Mouse (Mus musculus): ENCODE results near the gene Dhrs3. TPM values are rescaled to one million over a fixed set of nuclear protein-coding genes. Genes with fewer than 3 reads are reported as not detected.

Gene Dhrs3
- polyA plus RNA-seq, 1 experiment from 2014 or later: 21.2 TPM

DNA sequence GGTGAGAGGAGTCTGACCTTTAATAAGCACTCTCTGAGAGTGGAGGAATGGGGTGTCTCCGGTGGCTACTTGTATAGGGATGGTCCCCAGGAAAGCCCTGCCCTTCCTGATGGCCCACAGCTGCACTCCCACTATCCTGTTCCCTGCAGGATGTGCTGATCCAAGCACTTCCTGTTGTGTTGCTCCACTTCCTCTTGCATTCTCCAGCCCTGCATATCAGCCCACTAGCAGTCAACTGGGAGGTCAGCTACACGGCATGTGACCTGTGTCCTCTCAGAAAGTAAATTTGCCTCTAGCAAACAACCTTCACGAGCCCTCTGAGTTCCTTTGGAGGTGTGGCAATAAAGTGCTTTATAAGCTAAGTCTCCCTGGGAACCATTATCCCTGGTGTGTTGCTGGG is 11.3 kb downstream of the Dhrs3 start:
- H3K4me1 ChIP-seq: peaks cover 37% of the 10 kb centered on the region
- WGBS: 50% methylated on average over 3 of the region's 3 CpGs
- peak overlapping the region; percentile 22; the same call in 1 of the 2 replicates for H3K27ac ChIP-seq
- H3K27me3 ChIP-seq (ENCODE audit: insufficient read depth, poor library complexity, severe bottlenecking): peaks cover 75% of the 10 kb centered on the region
- no peak for DNase-seq (ENCODE audit: low spot score)
- H3K4me3 ChIP-seq: no peak overlapping the region
- H3K36me3 ChIP-seq: no peaks in the 10 kb centered on the region
- no peaks in the 10 kb centered on the region for H3K9me3 ChIP-seq

DNA sequence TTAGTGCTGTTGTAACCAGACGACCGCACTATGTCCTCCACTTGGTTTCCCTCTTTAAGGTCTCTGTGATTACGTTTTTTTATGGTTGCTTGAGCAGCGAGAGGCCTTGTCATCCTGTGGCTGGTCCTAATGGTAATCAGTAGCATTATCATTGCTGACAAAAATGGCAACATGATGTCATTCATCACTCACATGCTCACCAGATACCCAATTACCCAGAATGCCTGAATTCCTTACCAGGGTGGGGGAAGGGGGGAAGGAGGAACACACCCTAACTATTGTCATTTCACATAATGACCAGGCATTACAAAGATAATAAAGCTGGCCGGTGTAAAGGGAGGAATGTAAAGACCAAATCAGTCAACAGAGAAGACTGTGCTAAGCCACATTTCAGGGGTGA is 12.5 kb downstream of the Dhrs3 start:
- no peak for DNase-seq (ENCODE audit: low spot score)
- peaks cover 82% of the 10 kb centered on the region for H3K27me3 ChIP-seq (ENCODE audit: insufficient read depth, poor library complexity, severe bottlenecking)
- 27% methylated on average over 5 of the region's 5 CpGs for WGBS
- H3K9me3 ChIP-seq: no peaks in the 10 kb centered on the region
- peaks cover 37% of the 10 kb centered on the region for H3K4me1 ChIP-seq
- H3K36me3 ChIP-seq: no peaks in the 10 kb centered on the region
- no peak overlapping the region for H3K27ac ChIP-seq
- no peak overlapping the region for H3K4me3 ChIP-seq

DNA sequence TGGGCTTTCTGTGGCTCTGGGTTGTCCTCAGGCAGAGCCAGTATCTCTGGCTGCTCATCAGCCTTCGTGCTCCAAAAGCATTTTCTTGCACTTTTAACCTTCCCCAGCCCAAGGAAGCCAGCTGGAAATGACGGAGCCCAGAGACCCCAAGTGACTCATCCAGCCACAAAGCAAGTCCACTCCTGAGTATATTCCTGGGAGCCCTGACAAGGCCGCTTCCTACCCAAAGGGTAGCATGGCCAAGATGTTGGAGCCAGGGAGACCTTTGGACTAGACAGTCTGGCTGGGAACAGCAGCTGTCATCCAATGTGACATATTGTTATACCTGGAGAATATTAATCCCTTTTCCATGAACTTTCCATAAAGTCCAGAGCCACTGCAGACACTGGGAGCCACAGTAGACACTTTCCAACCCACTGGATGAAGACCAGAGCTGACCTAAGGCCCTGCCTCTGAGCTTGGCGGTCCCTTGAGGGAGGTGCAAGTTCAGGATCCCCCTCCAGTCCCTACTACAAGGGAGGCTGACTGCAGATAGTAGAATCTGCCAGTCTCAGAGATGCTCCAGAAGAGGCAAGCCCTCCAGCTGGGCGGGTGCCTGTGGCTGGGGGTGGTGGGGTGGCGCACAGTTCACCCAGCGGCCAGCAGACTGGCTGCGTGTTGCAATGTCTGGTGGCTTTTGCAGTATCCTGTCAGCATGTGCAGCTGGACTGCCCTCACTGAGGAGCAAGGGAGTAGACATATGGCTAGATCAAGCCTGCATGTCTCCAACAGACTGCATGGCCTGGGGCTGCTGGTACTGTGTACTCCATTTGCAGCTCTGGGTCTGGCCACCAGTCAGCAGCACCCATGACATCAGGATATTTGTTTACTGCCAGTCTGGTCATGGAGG is 13.6 kb downstream of the Dhrs3 start:
- Histone ChIP-seq H3K4me3 (no peak overlapping the region), H3K4me1 (peaks cover 34% of the 10 kb centered on the region), H3K27ac (no peak overlapping the region; the same call in none of the 2 replicates), H3K36me3 (no peaks in the 10 kb centered on the region), H3K9me3 (no peaks in the 10 kb centered on the region), H3K27me3 (ENCODE audit: insufficient read depth, poor library complexity, severe bottlenecking) (peaks cover 82% of the 10 kb centered on the region)
- WGBS: 59% methylated on average over 8 of the region's 8 CpGs
- no peak for DNase-seq (ENCODE audit: low spot score)

DNA sequence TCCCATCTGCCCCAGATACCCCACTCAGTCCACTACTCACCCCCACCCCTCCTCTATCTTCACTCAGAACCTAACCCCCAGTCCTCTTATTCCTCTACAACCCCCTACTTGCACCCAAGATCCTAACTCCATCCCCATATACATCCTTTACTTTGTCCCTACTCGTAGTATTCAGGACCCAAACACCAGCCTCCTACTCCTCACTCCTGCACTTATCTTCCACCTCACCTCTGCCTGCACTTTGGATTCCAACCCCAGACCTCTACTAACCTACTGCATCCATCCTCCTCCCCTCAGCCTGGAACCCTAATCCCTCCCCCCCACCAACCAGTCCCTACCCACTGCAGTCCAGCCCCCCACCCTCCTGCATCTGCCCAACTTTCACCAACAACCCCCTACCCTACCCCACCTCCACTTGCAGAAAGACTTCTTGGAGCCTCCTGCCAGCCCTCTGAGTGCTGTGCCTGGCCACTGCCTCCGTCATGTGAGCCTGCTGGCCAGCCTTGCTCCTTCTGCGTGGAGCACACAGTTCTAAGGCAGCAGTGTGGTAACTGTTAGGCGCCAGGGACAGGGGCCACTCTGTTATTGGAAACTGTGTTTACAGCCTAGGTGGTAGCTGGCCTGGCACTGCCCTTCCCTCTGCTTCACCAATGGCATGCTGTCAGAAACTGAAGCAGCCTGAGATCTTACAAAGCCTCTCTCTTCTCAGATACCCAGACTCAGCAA is 14.5 kb downstream of the Dhrs3 start:
- no peak for DNase-seq (ENCODE audit: low spot score)
- H3K4me1 ChIP-seq: peaks cover 29% of the 10 kb centered on the region
- peaks cover 81% of the 10 kb centered on the region for H3K27me3 ChIP-seq (ENCODE audit: insufficient read depth, poor library complexity, severe bottlenecking)
- 63% methylated on average over 4 of the region's 4 CpGs for WGBS
- no peak overlapping the region; the same call in 1 of the 2 replicates for H3K27ac ChIP-seq
- H3K36me3 ChIP-seq: no peaks in the 10 kb centered on the region
- no peak overlapping the region for H3K4me3 ChIP-seq
- H3K9me3 ChIP-seq: no peaks in the 10 kb centered on the region

DNA sequence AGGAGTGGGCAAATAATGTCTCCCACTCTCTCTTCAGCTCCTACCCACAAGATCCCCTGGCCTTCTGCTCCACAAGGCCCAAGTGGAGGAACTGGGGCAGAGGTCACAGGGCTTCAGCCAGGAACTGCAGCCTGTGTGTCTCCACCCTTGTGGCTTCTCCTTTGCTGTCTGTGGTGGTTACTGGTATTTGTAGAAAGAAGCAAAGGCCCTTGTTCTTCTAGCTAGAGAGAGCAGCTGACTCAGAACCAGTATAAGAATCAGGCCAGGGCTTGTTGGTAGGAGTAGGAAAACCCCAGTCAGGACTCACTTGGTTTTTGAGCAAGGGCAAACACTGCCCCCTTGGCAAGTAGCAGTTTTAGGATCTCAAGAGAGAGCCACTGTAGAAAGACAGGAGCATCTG is 16.2 kb downstream of the Dhrs3 start:
- Histone ChIP-seq H3K4me1 (peaks cover 28% of the 10 kb centered on the region), H3K27me3 (ENCODE audit: insufficient read depth, poor library complexity, severe bottlenecking) (peaks cover 72% of the 10 kb centered on the region), H3K4me3 (no peak overlapping the region), H3K9me3 (no peaks in the 10 kb centered on the region), H3K36me3 (no peaks in the 10 kb centered on the region), H3K27ac (no peak overlapping the region)
- no peak for DNase-seq (ENCODE audit: low spot score)

DNA sequence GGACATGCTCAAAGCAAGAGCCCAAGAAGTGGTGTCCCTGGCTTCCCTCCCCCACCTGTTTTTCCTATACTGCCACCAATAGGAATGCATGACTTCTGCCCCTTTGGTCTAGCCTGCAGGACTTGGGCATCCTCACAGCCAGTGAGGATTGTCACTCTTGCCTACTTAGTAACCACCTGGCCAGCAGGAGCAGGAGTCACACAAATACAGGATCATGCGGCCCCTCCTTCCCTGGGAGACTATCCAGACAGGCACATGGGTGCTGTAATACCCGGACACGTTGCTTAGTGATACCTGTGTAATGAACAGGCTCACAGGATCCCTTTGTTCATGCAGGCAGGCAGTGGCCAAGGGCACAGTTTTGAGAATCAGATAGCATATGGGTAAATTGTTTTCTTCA is 17.7 kb downstream of the Dhrs3 start:
- Histone ChIP-seq H3K4me1 (peaks cover 19% of the 10 kb centered on the region), H3K9me3 (no peaks in the 10 kb centered on the region), H3K36me3 (no peaks in the 10 kb centered on the region), H3K27ac (no peak overlapping the region), H3K27me3 (ENCODE audit: insufficient read depth, poor library complexity, severe bottlenecking) (peaks cover 85% of the 10 kb centered on the region), H3K4me3 (no peak overlapping the region)
- no peak for DNase-seq (ENCODE audit: low spot score)
- 71% methylated on average over 3 of the region's 3 CpGs for WGBS

DNA sequence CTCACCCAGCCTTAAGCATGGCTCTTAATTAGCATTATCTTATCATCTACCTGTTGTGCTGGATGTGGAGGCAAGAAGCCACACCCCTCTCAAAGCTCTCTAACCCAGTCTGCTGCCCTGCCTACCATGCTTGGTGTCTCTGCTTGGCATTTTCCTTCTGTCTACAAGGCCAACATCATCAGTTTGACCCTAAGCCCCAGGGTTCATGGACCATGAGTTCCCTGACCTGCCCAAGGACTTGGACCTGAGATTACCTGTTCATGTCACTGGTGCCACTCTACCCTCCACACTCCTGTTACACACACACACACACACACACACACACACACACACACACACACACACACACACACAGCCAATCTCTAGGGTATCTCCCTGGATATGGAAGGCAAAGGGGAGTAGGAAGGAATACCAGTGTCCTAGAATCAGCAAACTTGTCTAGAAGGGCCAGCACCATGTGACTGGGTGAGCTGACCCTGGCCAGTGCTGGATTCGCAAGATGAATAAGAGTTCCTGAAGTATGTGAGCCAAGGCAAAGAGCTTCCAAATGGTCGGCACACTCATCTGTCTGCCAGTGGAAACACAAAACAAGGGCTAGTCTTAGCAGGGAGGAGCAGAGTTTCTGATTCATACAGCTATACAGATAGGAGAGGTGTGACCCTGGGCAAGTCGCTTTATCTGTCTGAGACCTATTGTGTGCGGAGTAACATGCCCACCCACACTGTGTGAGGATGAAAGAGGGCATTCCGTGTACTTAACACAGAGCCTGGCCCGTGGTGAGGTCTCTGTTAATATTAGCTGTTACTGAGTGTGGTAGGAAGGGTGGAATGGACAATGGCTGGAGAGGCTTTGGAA is 20.9 kb downstream of the Dhrs3 start:
- 74% methylated on average over 6 of the region's 6 CpGs for whole genome bisulfite sequencing
- Histone ChIP-seq H3K4me1 (no peaks in the 10 kb centered on the region), H3K27ac (no peak overlapping the region), H3K27me3 (ENCODE audit: insufficient read depth, poor library complexity, severe bottlenecking) (peaks cover 69% of the 10 kb centered on the region), H3K36me3 (no peaks in the 10 kb centered on the region), H3K9me3 (no peaks in the 10 kb centered on the region), H3K4me3 (no peak overlapping the region)
- DNase-seq (ENCODE audit: low spot score): no peak

DNA sequence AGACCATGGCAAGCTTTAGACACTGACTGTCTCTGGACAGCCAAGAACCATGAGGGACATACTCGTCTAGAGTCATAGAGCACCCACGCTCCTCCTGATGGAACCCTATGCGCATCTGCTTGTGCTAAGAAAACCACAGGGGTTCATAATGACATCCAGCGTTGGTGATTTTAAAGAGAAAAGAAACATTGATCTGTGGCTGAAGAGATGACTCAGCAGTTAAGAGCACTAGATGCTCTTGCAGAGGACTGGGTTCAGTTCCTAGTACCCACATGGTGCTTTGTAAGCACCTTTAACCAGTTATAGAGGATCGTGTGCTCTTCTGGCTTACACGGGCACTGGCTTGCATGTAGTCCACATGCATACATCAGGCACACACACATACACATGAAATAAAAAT is 23.9 kb downstream of the Dhrs3 start:
- Histone ChIP-seq H3K36me3 (no peaks in the 10 kb centered on the region), H3K27me3 (ENCODE audit: insufficient read depth, poor library complexity, severe bottlenecking) (peaks cover 53% of the 10 kb centered on the region), H3K9me3 (no peaks in the 10 kb centered on the region), H3K4me3 (no peak overlapping the region), H3K27ac (no peak overlapping the region), H3K4me1 (no peaks in the 10 kb centered on the region)
- DNase-seq (ENCODE audit: low spot score): no peak
- 87% methylated on average over 6 of the region's 6 CpGs for WGBS

DNA sequence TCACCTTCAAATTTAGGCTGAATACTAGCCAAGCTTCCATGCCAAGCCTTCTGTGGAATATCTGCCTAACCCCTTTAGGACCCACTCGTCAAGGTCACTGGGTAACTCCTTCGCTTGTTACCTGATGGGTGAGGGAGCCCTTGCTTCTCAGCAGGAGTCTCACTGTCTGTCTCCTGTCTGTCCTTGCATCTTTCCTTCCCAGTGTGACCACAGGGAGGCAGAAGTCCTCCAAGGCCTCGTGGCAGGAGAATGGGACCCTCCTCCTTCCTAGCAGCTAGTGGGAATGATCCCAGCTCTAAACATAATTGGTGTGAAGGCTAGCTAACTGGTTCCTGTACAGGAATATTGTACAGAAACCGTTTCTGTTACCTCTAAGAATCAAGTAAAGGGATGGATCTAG is 24.5 kb downstream of the Dhrs3 start:
- Histone ChIP-seq H3K27ac (no peak overlapping the region), H3K27me3 (ENCODE audit: insufficient read depth, poor library complexity, severe bottlenecking) (peaks cover 48% of the 10 kb centered on the region), H3K4me1 (no peaks in the 10 kb centered on the region), H3K36me3 (no peaks in the 10 kb centered on the region), H3K4me3 (no peak overlapping the region), H3K9me3 (no peaks in the 10 kb centered on the region)
- WGBS: 64% methylated on average over 4 of the region's 4 CpGs
- no peak for DNase-seq (ENCODE audit: low spot score)

DNA sequence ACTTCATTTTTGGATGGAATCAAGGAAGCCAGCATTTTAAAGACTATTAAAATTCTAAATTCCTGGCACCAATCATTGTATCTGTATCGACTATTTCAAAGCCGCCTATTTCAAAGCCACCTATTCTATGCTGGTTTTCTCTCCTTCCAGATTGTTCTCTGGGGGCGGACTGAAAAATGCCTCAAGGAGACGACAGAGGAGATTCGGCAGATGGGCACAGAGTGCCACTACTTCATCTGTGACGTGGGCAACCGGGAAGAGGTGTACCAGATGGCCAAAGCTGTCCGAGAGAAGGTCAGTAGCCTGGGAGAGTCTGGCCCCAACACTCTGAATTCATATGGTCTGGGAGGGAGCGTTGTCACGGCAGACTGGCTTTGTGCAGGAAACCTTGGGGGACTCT is 25.9 kb downstream of the Dhrs3 start:
- Histone ChIP-seq H3K27ac (no peak overlapping the region), H3K4me3 (no peak overlapping the region), H3K36me3 (no peaks in the 10 kb centered on the region), H3K9me3 (no peaks in the 10 kb centered on the region), H3K27me3 (ENCODE audit: insufficient read depth, poor library complexity, severe bottlenecking) (peaks cover 47% of the 10 kb centered on the region), H3K4me1 (no peaks in the 10 kb centered on the region)
- DNase-seq (ENCODE audit: low spot score): no peak
- WGBS: 89% methylated on average over 10 of the region's 10 CpGs

DNA sequence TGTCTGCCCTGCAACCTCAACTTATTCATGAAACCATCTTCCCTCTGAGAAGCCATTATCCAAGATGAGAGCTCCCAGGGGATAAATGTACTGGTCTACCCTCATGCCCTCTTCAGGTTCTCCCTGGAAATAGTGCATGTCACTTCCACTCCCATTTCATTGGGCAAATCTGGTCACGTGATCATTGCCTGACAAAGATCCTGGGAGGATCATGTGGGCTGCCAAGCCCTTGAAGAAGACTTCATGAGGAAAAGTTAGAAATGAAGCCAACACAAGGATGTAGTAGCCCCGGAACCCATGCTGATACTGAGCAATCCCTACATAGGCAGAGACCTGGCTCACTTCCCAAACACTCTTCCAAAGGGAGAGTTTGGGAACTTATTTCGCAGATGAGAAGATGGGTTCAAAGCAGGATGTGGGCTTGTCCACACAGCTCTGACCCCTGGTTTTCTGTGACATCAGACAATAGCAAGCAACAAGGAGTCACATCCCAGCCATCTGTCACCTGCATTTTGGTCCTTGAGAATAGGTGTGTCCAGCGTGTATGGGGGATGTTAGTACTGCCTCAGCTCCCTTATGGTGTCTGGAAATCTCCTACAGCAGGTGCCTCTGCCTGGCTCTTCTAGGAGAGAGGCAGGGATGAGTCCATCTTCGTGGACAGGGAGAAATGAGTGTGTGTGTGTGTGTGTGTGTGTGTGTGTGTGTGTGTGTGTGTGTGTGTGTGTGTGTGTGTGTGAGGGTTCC is 36.2 kb downstream of the Dhrs3 start:
- H3K9me3 ChIP-seq: no peaks in the 10 kb centered on the region
- no peak for DNase-seq (ENCODE audit: low spot score)
- peaks cover 20% of the 10 kb centered on the region for H3K4me1 ChIP-seq
- H3K27ac ChIP-seq: no peak overlapping the region
- peaks cover 22% of the 10 kb centered on the region; the same call in 1 of the 2 replicates for H3K27me3 ChIP-seq (ENCODE audit: insufficient read depth, poor library complexity, severe bottlenecking)
- H3K4me3 ChIP-seq: no peak overlapping the region
- H3K36me3 ChIP-seq: no peaks in the 10 kb centered on the region
- WGBS: 85% methylated on average over 5 of the region's 5 CpGs

DNA sequence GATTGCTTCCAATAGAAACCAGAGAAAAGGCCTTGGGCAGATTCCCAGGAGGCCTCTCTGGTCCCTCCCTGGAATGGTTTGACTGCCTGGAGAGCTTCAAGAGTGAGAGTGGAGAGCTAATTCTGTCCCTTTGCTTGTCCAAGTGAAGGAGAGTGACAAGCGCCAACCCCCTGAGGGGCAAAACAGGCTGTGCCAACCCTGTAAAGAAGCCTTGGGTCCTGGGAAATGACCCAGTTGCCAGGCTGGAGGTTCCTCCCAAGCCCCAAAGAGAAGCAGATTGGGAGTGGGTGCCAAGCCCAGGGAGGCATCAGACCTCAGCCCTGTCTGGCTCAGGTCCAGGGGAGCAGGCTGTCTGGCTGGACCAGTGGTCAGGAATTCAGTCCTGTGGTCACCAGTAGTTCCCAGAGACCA is 37.2 kb downstream of the Dhrs3 start:
- Histone ChIP-seq H3K27ac (peak overlapping the region; percentile 42; the same call in 1 of the 2 replicates), H3K4me3 (no peak overlapping the region), H3K9me3 (no peaks in the 10 kb centered on the region), H3K36me3 (no peaks in the 10 kb centered on the region), H3K27me3 (ENCODE audit: insufficient read depth, poor library complexity, severe bottlenecking) (peaks cover 22% of the 10 kb centered on the region; the same call in 1 of the 2 replicates), H3K4me1 (peaks cover 24% of the 10 kb centered on the region)
- WGBS: 86% methylated on average over 1 of the region's 1 CpGs
- DNase-seq (ENCODE audit: low spot score): no peak
